Comparison of ENCODE assay signal across 23 mouse cellular contexts in the genomic region with DNA sequence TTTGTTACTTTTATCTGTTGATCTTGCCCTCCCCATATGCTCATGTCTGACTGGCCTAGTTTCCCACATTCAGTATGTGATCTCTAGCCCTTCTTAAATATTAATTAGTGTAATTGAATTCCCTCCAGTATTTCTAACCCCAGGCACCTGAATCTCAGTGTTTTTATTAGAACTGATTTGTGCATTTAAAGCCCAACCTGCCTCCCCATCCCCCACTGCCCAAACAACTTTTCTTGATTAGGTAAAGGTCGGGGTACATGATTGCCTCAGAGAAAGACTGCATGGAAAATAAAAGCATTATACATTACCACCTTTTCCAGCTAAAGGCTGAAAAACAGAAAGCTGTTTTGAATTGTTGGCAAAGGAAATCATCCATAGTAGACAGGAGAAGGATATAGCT.
"Had no signal": no experiment of that assay in that cellular context is flagged by ENCODE, and none has a peak within 500 bp of the region (broad histone marks: within the 10 kb centered on the region; RNA-seq: fewer than 3 reads in every experiment).

No protein-coding gene starts in this region.

- H3K9ac ChIP-seq: limb, embryonic 12.5 days; limb, embryonic 15.5 days; liver, embryonic 14.5 days; lung, embryonic 15.5 days; midbrain, embryonic 13.5 days; neural tube, embryonic 13.5 days; stomach, embryonic 15.5 days had no signal

- H3K27me3 ChIP-seq: limb, embryonic 12.5 days; limb, embryonic 15.5 days; lung, embryonic 15.5 days; megakaryocyte, embryonic 14.5 days; midbrain, embryonic 13.5 days; neural tube, embryonic 13.5 days; stomach, embryonic 15.5 days had no signal

- H3K9me3 ChIP-seq: limb, embryonic 12.5 days; limb, embryonic 15.5 days; lung, embryonic 15.5 days; midbrain, embryonic 10.5 days; midbrain, embryonic 13.5 days; neural tube, embryonic 13.5 days; stomach, embryonic 15.5 days had no signal

- ATAC-seq: intestine, embryonic 16.5 days; midbrain, embryonic 13.5 days; midbrain, embryonic 16.5 days had no signal

- H3K36me3 ChIP-seq: limb, embryonic 12.5 days; limb, embryonic 15.5 days; lung, embryonic 15.5 days; midbrain, embryonic 10.5 days; neural tube, embryonic 13.5 days; stomach, embryonic 15.5 days had no signal

- H3K4me2 ChIP-seq: limb, embryonic 12.5 days; limb, embryonic 15.5 days; lung, embryonic 15.5 days; midbrain, embryonic 13.5 days; neural tube, embryonic 13.5 days; stomach, embryonic 15.5 days had no signal

- H3K4me3 ChIP-seq: left cerebral cortex, adult 2 months; limb, embryonic 12.5 days; limb, embryonic 15.5 days; lung, embryonic 15.5 days; megakaryocyte, embryonic 14.5 days; midbrain, embryonic 10.5 days; midbrain, embryonic 13.5 days; myocyte; neural tube, embryonic 13.5 days; stomach, embryonic 15.5 days had no signal

- H3K4me1 ChIP-seq: limb, embryonic 15.5 days; lung, embryonic 15.5 days; megakaryocyte, embryonic 14.5 days; midbrain, embryonic 13.5 days; neural tube, embryonic 13.5 days; stomach, embryonic 15.5 days had no signal

- DNase-seq: layer of hippocampus, postnatal 36 days; left cerebral cortex, postnatal 4 days; lung, adult 18-20 months; lung, postnatal 10 days; lung, postnatal 36 days; retina, postnatal 1 day; right cerebral cortex, postnatal 25 days; spleen, adult 18-20 months; thymus, postnatal 25 days had no signal

- H3K27ac ChIP-seq: kidney, postnatal 0 days; left cerebral cortex, adult 2 months; limb, embryonic 12.5 days; limb, embryonic 15.5 days; liver, embryonic 14.5 days; lung, embryonic 15.5 days; midbrain, embryonic 10.5 days; midbrain, embryonic 13.5 days; neural tube, embryonic 13.5 days; stomach, embryonic 15.5 days had no signal
